Mouse (Mus musculus) kidney, embryonic 15.5 days (tissue): ENCODE data around the gene Dpysl5. TPM values are rescaled to one million over a fixed set of nuclear protein-coding genes. Genes with fewer than 3 reads are reported as not detected.

Source experiments
- ATAC-seq: fragments of 200-750 bp; cut with Nextera tagmentation; replicated peaks from 2 replicates; pipeline ENCODE4 v1.8.0; 2017; ENCODE audit warnings: moderate TSS enrichment; ENCODE audit not compliant: low FRiP score
- H3K27ac ChIP-seq: fragments of 300-500 bp; sonication (generic); 2 replicates; pipeline ENCODE4 v1.5.1; 2015; ENCODE audit warnings: mild to moderate bottlenecking, inconsistent platforms
- H3K27me3 ChIP-seq: fragments of 300-500 bp; sonication (generic); 2 replicates; pipeline ENCODE4 v1.6.1; 2015; ENCODE audit warnings: inconsistent platforms
- H3K36me3 ChIP-seq: fragments of 300-500 bp; sonication (generic); 2 replicates; pipeline ENCODE4 v1.6.1; 2015; ENCODE audit warnings: inconsistent platforms
- H3K4me1 ChIP-seq: fragments of 300-500 bp; sonication (generic); 2 replicates; pipeline ENCODE4 v1.6.1; 2015; ENCODE audit warnings: inconsistent platforms
- H3K4me2 ChIP-seq: fragments of 300-500 bp; sonication (generic); 2 replicates; pipeline ENCODE4 v1.6.1; 2015; ENCODE audit warnings: moderate library complexity, mild to moderate bottlenecking, inconsistent platforms
- H3K4me3 ChIP-seq: fragments of 300-500 bp; sonication (generic); replicated peaks from 2 replicates; pipeline ENCODE4 v1.5.1; 2015; ENCODE audit warnings: mild to moderate bottlenecking, inconsistent platforms
- H3K9ac ChIP-seq: fragments of 300-500 bp; sonication (generic); 2 replicates; pipeline ENCODE4 v1.6.1; 2015; ENCODE audit warnings: mild to moderate bottlenecking, inconsistent platforms
- H3K9me3 ChIP-seq: fragments of 300-500 bp; sonication (generic); replicated peaks from 2 replicates; pipeline ENCODE4 v1.6.1; 2016; ENCODE audit warnings: inconsistent platforms
- WGBS: fragments of 180-500 bp; shearing (Covaris S2); methylation state at CpG from one replicate; pipeline ENCODE4 v1.1.7; 2015; ENCODE audit warnings: mixed read lengths; 5-methylcytosine and 5-hydroxymethylcytosine counted together
- polyA plus RNA-seq: library from polyadenylated mRNA; unstranded; fragments of >200 nt; fragmentation: Nextera tagmentation; extraction: Ambion mirVana; gene quantifications from 2 replicates; pipeline ENCODE4 v1.2.1, GENCODE M21; 2015

The Dpysl5 gene
- polyA plus RNA-seq, 1 experiment from 2014 or later, result 7.7 TPM

DNA sequence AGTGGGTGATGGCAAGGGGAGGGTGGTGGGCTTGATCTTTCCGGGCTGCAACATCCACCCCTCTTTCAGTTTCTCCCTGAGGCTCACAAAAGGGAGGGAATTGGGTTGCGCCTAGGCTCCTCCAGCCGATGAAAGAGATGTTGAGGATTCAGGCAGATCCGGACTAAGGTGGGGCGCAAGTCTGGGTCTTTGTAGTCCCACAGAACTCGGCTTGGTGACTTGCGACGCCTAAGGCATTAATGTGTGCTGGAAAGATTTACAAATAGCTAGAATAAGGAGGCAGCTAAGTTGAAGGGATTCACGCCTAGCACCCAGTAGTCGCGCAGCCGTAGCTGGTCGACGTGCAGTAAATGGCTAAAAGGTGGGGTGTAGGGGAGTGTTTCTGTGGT lies 632 bp downstream of the Dpysl5 start:
- Histone ChIP-seq H3K27me3 (peaks cover 73% of the 10 kb centered on the region), H3K9ac (peak overlapping the region; percentile 45), H3K27ac (no peak overlapping the region), H3K36me3 (no peaks in the 10 kb centered on the region), H3K4me1 (peaks cover 35% of the 10 kb centered on the region), H3K4me3 (peak overlapping the region; percentile 58), H3K4me2 (peak overlapping the region; percentile 94), H3K9me3 (no peaks in the 10 kb centered on the region)
- no peak for ATAC-seq
- WGBS, result under 1% methylated on average over 14 of the region's 14 CpGs

DNA sequence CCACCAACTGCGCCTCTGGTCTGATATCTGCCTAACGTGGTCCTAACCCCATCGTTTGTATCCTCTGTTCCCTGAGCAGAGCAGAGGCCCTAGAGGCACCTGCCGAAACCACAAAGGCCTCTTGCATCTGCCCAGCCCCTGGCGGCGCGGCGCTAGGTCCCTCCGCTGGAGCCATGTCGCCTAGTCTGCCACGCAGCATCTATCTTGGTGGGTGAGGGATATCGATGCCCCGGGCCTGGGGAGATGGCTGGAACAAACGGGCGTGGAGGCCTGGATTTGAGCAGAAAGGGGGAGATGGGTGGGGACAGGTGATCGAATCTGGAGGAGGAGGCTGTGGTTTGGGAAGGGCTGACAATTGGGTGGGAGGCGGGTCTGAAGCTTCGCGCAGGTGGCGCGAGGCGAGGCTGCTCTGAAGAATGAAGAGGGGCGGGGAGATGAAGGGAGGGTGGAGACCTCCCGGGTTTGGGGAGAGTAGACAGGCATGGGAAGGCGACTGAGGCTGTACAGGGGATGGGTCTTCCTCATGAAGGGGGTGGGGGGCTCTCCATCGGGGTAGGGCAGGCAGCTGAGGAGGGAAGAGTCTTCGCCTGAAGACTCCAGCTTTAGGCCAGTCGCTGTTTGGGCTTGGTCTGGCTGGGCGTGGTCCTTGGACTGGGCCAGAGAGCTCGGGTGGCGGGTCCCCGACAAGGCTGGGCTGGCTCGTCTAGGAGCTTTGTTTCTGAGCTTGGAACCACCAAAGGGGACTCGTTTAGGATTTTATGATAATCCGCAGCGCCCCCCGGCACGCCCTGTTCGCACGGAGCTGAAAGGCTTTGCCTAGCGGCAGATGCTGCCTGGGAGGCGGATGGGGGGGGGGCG lies 1.3 kb downstream of the Dpysl5 start:
- WGBS, result 1% methylated on average over 43 of the region's 43 CpGs
- peak overlapping the region; percentile 45 for H3K9ac ChIP-seq
- H3K4me1 ChIP-seq, result peaks cover 35% of the 10 kb centered on the region
- H3K36me3 ChIP-seq, result no peaks in the 10 kb centered on the region
- H3K27ac ChIP-seq, result no peak overlapping the region
- ATAC-seq, result peak; percentile 42; the same call in 1 of the 2 replicates
- H3K9me3 ChIP-seq, result no peaks in the 10 kb centered on the region
- peaks cover 73% of the 10 kb centered on the region for H3K27me3 ChIP-seq
- peak overlapping the region; percentile 58 for H3K4me3 ChIP-seq
- peak overlapping the region; percentile 94 for H3K4me2 ChIP-seq

DNA sequence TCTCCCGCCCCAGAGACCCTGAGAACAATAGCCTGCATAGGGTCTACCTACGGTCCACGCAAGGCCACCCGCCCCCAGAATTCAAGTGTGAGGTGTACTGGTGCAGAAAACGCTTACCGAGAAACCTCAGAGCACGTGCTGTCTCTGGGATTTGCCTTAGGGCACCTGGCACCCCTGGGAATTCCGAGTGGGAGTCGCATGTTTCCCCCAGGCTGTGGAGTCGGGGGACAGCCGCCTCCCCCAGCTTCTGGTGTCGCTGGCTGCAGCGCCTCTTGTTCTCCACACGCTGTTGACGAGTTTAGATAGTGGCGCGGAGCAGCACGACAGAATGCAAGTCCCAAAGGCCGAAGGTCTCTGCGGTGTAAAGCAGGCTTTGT lies 1.9 kb downstream of the Dpysl5 start:
- Histone ChIP-seq H3K4me2 (peak overlapping the region; percentile 94), H3K27me3 (peaks cover 73% of the 10 kb centered on the region), H3K9me3 (no peaks in the 10 kb centered on the region), H3K27ac (no peak overlapping the region), H3K36me3 (no peaks in the 10 kb centered on the region), H3K4me1 (peaks cover 35% of the 10 kb centered on the region), H3K4me3 (peak overlapping the region; percentile 58), H3K9ac (peak overlapping the region; percentile 35; the same call in 1 of the 2 replicates)
- under 1% methylated on average over 20 of the region's 20 CpGs for WGBS
- ATAC-seq, result no peak

DNA sequence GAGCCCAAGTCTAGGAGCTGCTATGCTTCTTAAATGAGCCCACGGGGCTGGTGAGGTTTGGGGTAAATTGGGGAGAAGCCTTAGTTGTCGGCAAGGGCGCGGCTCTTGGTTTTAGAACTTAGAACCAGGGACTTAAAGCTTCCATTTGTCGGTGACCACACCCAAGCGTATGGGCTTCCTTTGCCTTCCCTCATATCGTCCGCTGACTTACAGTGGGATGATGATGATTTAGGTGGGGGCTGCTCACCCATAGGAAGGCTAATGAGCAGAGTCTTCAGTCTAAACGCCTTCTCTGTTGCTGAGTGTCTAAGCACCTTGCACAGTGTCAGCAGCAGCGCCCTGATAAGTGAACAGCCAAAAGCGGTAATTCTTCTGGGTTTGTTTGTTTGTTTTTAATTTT lies 2.3 kb downstream of the Dpysl5 start:
- H3K9ac ChIP-seq, result no peak overlapping the region
- whole genome bisulfite sequencing, result 20% methylated on average over 11 of the region's 11 CpGs

DNA sequence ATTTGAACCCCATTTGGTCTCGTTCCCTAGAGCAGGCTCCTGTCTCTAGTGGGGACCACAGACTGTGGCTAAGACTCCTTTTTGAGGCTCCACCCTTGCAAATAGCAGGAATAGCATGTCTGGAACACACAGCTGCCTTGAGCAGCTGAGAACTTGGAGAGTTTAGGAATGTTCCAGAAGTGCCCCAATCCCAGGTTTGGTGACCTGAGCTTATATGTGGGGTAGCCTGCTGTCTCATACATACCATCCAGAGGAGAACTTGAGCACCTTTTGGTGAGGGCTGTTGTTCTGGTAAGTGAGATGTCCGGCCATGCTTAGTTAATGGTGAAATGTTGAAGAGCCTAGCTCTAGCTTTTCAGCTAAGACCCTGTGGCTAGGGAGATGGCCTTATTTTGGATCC lies 4.9 kb downstream of the Dpysl5 start:
- Histone ChIP-seq H3K4me1 (peaks cover 25% of the 10 kb centered on the region), H3K4me2 (no peak overlapping the region), H3K36me3 (no peaks in the 10 kb centered on the region), H3K27me3 (peaks cover 50% of the 10 kb centered on the region), H3K4me3 (no peak overlapping the region), H3K27ac (no peak overlapping the region), H3K9ac (no peak overlapping the region), H3K9me3 (no peaks in the 10 kb centered on the region)
- 88% methylated on average over 2 of the region's 2 CpGs for WGBS
- no peak for ATAC-seq

More for the DNA sequence above, 2.3 kb downstream of the Dpysl5 start:
- H3K36me3 ChIP-seq, result no peaks in the 10 kb centered on the region
- no peak overlapping the region for H3K27ac ChIP-seq
- peak overlapping the region; percentile 58 for H3K4me3 ChIP-seq
- H3K27me3 ChIP-seq, result peaks cover 69% of the 10 kb centered on the region
- ATAC-seq, result no peak
- peaks cover 35% of the 10 kb centered on the region for H3K4me1 ChIP-seq
- H3K4me2 ChIP-seq, result peak overlapping the region; percentile 94
- no peaks in the 10 kb centered on the region for H3K9me3 ChIP-seq

DNA sequence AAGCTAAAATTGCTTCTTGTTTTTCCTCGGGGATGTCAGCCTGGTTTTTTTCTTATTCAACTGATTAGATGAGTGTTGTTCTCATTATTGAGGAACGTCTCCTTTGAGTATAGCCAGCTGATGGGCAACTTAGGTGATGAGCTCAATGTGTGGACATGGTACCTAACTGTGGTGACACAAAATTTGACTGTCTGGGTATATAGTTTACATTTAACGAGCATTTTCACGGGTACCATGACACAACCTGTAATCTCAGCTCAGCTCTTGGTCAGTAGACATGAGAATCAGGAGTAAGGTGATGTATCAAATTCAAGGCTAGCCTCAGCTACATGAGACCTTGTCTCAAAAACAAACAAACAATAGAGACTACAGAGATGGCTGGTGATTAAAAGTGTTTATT lies 6.1 kb downstream of the Dpysl5 start:
- H3K27me3 ChIP-seq, result peaks cover 38% of the 10 kb centered on the region
- WGBS, result 88% methylated on average over 4 of the region's 4 CpGs

DNA sequence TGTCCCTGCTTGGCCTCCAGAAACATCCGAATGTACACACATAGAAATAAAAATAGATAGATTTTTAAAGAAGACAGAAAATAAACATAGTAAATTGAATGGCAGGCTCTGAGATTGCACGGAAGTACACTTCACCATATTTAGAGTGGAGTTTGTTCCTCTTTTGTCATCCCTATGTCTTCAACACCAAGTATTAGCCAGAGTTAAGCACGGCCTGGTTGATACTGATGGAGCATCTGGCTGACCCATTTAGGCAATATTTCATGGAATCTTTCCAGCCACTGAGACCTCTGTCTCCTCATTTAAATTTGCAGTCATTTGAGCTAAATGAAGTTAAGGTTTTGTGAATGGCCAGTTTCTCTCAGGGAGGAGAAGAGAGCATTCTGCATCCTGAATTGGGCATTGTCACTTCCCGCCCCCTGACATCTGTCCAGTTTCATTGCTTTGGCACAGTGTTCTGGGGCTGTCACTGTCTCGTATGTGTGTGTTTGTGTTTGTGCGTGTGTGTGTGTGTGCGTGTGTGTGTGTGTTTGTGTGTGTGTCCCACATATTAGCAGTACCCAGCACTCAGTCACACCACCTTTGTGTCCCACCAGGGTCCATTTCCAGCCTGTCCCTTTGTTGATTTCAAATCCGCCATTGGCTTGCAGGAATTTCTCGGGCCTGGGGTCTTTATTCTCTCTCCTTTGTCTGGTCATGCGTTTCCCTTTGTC lies 6.8 kb downstream of the Dpysl5 start:
- H3K4me2 ChIP-seq, result no peak overlapping the region
- no peaks in the 10 kb centered on the region for H3K36me3 ChIP-seq
- ATAC-seq, result no peak
- peaks cover 32% of the 10 kb centered on the region for H3K27me3 ChIP-seq
- H3K4me3 ChIP-seq, result no peak overlapping the region
- H3K27ac ChIP-seq, result no peak overlapping the region
- 79% methylated on average over 10 of the region's 10 CpGs for WGBS
- H3K9ac ChIP-seq, result no peak overlapping the region
- H3K9me3 ChIP-seq, result no peaks in the 10 kb centered on the region
- H3K4me1 ChIP-seq, result peaks cover 6% of the 10 kb centered on the region

More for the DNA sequence above, 6.1 kb downstream of the Dpysl5 start:
- Histone ChIP-seq H3K9ac (no peak overlapping the region), H3K27ac (no peak overlapping the region), H3K4me3 (no peak overlapping the region), H3K9me3 (no peaks in the 10 kb centered on the region), H3K36me3 (no peaks in the 10 kb centered on the region), H3K4me1 (peaks cover 13% of the 10 kb centered on the region), H3K4me2 (no peak overlapping the region)
- no peak for ATAC-seq

DNA sequence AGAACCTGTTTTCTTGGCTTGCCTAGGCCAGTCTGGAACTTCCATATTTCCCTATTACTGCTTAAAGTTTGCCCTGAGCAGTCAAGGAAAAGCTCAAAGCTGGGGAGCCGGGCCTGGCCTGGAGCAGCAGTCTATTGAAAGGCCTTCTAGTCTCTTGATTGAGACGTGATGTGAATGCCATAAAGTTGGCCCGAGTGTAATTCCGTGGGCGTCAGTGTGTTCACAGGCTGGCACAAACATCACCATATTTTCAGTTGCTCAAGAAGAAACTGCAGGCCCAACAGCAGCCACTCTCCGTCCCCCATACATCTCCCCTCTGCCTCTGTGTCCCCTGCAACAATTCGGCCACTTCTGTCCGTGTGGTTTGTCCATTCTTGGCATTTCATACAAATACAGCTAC lies 10.6 kb downstream of the Dpysl5 start:
- H3K9me3 ChIP-seq, result no peaks in the 10 kb centered on the region
- ATAC-seq, result no peak
- H3K27me3 ChIP-seq, result no peaks in the 10 kb centered on the region
- no peaks in the 10 kb centered on the region for H3K36me3 ChIP-seq
- H3K4me1 ChIP-seq, result no peaks in the 10 kb centered on the region
- no peak overlapping the region for H3K4me3 ChIP-seq
- H3K4me2 ChIP-seq, result no peak overlapping the region
- H3K27ac ChIP-seq, result no peak overlapping the region
- WGBS, result 82% methylated on average over 8 of the region's 8 CpGs
- H3K9ac ChIP-seq, result no peak overlapping the region

DNA sequence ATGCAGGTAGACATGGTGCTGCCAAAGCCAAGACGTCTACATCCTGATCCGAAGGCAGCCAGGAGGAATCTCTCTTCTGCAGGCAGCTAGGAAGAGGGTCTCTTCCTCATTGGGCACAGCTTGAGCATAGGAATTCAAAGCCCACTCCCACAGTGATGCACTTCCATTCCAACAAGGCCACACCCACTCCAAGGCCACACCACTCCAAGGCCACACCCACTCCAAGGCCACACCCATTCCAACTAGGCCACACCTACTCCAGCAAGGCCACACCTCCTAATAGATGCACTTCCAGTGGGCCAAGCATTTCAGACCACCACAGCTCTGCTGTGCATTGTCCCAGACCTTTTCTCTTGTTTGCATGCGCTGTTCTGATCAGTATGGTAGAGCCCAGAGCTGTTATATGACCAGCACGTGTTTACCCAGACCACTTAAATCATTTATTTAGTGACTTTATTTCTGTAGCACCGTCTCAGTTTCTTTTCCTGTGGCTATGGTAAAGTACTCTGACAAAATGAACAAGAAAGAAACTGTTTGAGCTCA lies 14.9 kb downstream of the Dpysl5 start:
- H3K4me3 ChIP-seq, result no peak overlapping the region
- H3K27ac ChIP-seq, result no peak overlapping the region
- H3K27me3 ChIP-seq, result no peaks in the 10 kb centered on the region
- no peak overlapping the region for H3K9ac ChIP-seq
- no peaks in the 10 kb centered on the region for H3K9me3 ChIP-seq
- H3K4me2 ChIP-seq, result no peak overlapping the region
- WGBS, result 88% methylated on average over 5 of the region's 5 CpGs
- no peak for ATAC-seq
- no peaks in the 10 kb centered on the region for H3K4me1 ChIP-seq
- no peaks in the 10 kb centered on the region for H3K36me3 ChIP-seq

DNA sequence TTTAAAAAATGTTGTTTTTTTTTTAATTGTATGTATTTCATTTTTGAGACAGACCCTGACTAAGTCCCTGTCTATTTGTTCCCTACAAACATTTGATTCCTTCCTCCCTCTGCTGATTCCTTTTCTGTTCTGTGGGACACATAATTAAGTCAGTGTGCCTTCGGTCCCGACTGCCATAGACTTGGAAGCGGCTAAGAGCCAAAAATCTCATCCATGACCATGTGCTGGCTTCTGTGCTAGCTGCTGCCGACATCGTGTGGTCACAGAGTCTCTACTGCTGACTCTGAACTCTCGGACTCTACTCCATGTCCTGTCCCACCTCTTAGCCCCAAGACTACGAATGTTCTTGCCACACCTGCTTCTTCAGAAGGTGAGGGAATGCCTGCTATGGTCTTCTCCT lies 21.1 kb downstream of the Dpysl5 start:
- no peaks in the 10 kb centered on the region for H3K36me3 ChIP-seq
- no peak overlapping the region for H3K9ac ChIP-seq
- ATAC-seq, result no peak
- WGBS, result 88% methylated on average over 7 of the region's 7 CpGs
- H3K27me3 ChIP-seq, result no peaks in the 10 kb centered on the region
- no peaks in the 10 kb centered on the region for H3K9me3 ChIP-seq
- no peak overlapping the region for H3K27ac ChIP-seq
- H3K4me2 ChIP-seq, result no peak overlapping the region
- H3K4me1 ChIP-seq, result 0 out of 2 replicates have a peak, but pooled peaks cover 3% of the 10 kb centered on the region
- H3K4me3 ChIP-seq, result no peak overlapping the region

DNA sequence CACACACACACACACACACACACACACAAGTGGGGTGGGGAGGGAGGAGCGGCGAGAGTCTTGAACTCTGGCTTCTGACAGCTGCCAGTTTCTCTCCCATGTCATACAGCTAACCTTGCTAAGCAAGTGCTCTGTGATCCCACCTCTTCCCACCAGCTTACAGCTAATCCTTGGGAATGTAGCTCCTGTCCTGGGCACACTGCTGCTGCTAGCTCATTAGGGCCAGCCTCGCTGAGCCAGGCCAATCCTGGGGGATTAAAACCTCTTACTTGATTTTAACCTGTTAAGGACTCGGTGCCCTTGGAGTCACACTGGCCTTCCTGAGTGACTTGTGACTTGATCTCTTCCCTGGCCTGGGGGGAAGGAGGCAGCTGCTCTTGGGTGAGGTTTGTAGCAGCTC lies 23.3 kb downstream of the Dpysl5 start:
- 0 out of 2 replicates have a peak, but pooled peaks cover 9% of the 10 kb centered on the region for H3K4me1 ChIP-seq
- H3K4me3 ChIP-seq, result no peak overlapping the region
- H3K27ac ChIP-seq, result no peak overlapping the region
- H3K9me3 ChIP-seq, result no peaks in the 10 kb centered on the region
- H3K9ac ChIP-seq, result no peak overlapping the region
- no peak overlapping the region for H3K4me2 ChIP-seq
- H3K27me3 ChIP-seq, result 0 out of 2 replicates have a peak, but pooled peaks cover 3% of the 10 kb centered on the region
- no peaks in the 10 kb centered on the region for H3K36me3 ChIP-seq
- 48% methylated on average over 4 of the region's 4 CpGs for WGBS
- no peak for ATAC-seq
